Comparison of ENCODE assay signal across 8 mouse cellular contexts in genomic region chr4:140657681-140658575, GRCm38 (mm10). TPM values are rescaled to one million over a fixed set of nuclear protein-coding genes. Genes with fewer than 3 reads are reported as not detected.
DNase-seq lines count a peak whose midpoint lies in the region; ATAC-seq lines count a peak whose summit lies in the region.

No protein-coding gene starts in this region.

- no peaks in the 10 kb centered on the region for H3K36me3 ChIP-seq in hindbrain, embryonic 16.5 days (ENCODE audit: control insufficient read depth, insufficient read depth, low read length)

- no peak overlapping the region for H3K4me3 ChIP-seq in hindbrain, embryonic 16.5 days (ENCODE audit: low read length)

- peaks cover 10% of the 10 kb centered on the region for H3K4me1 ChIP-seq in hindbrain, embryonic 16.5 days (ENCODE audit: control insufficient read depth, insufficient read depth, low read depth, low read length)

- no peaks in the 10 kb centered on the region for H3K9me3 ChIP-seq in hindbrain, embryonic 16.5 days (ENCODE audit: control insufficient read depth, low read length)

- peak overlapping the region; percentile 86 for H3K27ac ChIP-seq in hindbrain, embryonic 16.5 days (ENCODE audit: low read depth, low read length)

- WGBS in hindbrain, embryonic 16.5 days = 5% methylated on average over 24 of the region's 24 CpGs

- DNase-seq in adipocyte (ENCODE audit: low spot score) = peak; percentile 76
- peak; percentile 60 to 79 for DNase-seq in cerebellum, postnatal 4 days (ENCODE audit: low spot score in 2 of 2)
- DNase-seq in gastrocnemius, adult 8-10 months (ENCODE audit: low spot score in 2 of 2) = peak; percentile 69 to 85
- DNase-seq in left cerebral cortex, adult 11 months (ENCODE audit: low spot score) = peak; percentile 72
- peak; percentile 60 for DNase-seq in lung, postnatal 36 days
- peak; percentile 75 for DNase-seq in right cerebral cortex, postnatal 4 days
- no peak for DNase-seq in yolk sac, embryonic 10.5 days (ENCODE audit: low spot score)

- peak overlapping the region; percentile 47 for H3K9ac ChIP-seq in hindbrain, embryonic 16.5 days (ENCODE audit: low read depth, low read length)

- H3K27me3 ChIP-seq in hindbrain, embryonic 16.5 days (replicated peaks; ENCODE audit: control insufficient read depth, insufficient read depth, low read length) = no peaks in the 10 kb centered on the region

- H3K4me2 ChIP-seq in hindbrain, embryonic 16.5 days (ENCODE audit: low read length) = peak overlapping the region; percentile 17; the same call in 1 of the 2 replicates

- peak; percentile 95 for ATAC-seq in hindbrain, embryonic 16.5 days

RNA-seq across cellular contexts. Expression of gene Arhgef10l, which starts 7.9 kb away (rescaled TPM):
- 10 to 100 TPM; 50.0 to 66.3 (median 54.8) TPM for total RNA-seq in gastrocnemius, adult 8-10 months (2022)
- polyA plus RNA-seq in hindbrain, embryonic 16.5 days (2015; fragmentation: Nextera tagmentation; extraction: Ambion mirVana) = 20.7 and 24.5 TPM in 2 replicates

RNA-seq across cellular contexts. Expression of gene Rcc2, which starts 42.4 kb away (rescaled TPM):
- total RNA-seq in gastrocnemius, adult 8-10 months (2022) = 1 to 10 TPM; 6.0 to 7.8 (median 6.4) TPM
- 7.7 and 9.5 TPM in 2 replicates for polyA plus RNA-seq in hindbrain, embryonic 16.5 days (2015; fragmentation: Nextera tagmentation; extraction: Ambion mirVana)
